Mouse (Mus musculus): ENCODE measurements at regions not wholly inside any gene's neighbourhood (a gene's known extent, or its start where the extent isn't known, plus 50 kb on each side); places are given as distances from the start of the nearest gene placed in this dataset.

GRCm38 (mm10) chr5:42364116-42364515, 296.4 kb downstream of the Gm16223 start:
- DNase-seq (ENCODE audit: extremely low spot score in 1 of 2, low spot score in 1 of 2): no peak

DNA sequence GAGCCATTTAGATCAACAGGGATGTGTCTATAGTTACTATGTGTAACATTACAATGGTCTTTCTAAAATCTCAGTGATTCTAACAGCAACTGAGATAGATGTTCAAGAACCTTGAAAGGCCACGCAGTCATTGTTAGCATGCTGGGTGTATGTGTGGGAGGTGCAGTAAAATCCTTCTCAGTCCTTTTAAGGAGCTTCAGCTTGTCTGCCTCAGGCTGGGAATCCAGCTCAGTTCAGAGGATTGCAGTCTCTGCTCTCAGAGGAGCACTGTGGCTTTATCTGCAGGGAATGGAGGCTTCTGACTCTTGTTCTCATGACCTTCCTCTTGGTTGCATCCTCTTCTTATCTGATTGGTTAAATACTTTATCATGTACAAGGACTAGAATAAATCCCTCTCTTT, 320.2 kb downstream of the Gm16223 start:
- DNase-seq (ENCODE audit: extremely low spot score in 1 of 2, low spot score in 1 of 2): no peak

- no peak for DNase-seq (ENCODE audit: extremely low spot score in 1 of 2, low spot score in 1 of 2)
These were observed 328.9 kb downstream of the Gm16223 start for GRCm38 (mm10) chr5:42396695-42397094.

GRCm38 (mm10) chr5:42409981-42410380, 342.2 kb downstream of the Gm16223 start:
- DNase-seq (ENCODE audit: extremely low spot score in 1 of 2, low spot score in 1 of 2): no peak

DNA sequence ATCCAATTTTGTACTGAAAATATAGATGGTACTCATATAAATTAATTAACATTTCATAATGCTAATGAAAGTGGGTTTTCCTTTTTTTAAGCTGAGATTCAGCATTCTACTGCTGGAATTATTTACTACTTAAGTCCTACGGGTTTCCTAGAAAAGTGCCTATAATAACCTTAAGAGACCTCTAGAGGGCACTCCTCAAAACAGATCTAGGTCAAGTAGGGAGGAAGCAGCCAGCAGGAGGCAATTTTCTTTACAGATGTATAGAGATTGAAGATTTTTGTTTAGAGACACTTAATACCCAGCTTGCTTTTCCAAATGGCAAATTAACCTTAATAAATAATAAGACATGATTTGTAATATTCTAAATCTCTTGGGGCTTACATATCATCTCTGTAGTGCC, 344.5 kb downstream of the Gm16223 start:
- no peak for DNase-seq (ENCODE audit: extremely low spot score in 1 of 2, low spot score in 1 of 2)

DNA sequence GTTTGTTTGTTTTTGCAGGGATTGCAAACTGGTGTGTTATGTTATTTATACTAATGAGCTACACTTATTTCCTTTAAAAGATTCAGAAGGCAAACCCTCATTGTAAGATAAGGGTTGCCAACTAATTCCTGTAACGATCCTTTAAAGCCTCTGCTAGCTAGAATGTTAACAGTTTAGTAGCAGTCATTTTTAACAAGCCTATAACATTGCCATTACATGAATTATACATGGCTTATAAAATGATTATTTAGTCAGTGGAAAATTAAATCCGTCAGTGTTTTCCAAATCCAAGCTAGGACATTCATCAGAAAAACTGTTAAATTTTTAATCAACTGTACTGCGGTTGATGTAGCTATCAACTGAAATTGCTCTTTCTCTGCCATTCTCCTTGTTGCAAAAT, 358.1 kb downstream of the Gm16223 start:
- DNase-seq (ENCODE audit: extremely low spot score in 1 of 2, low spot score in 1 of 2): no peak

DNA sequence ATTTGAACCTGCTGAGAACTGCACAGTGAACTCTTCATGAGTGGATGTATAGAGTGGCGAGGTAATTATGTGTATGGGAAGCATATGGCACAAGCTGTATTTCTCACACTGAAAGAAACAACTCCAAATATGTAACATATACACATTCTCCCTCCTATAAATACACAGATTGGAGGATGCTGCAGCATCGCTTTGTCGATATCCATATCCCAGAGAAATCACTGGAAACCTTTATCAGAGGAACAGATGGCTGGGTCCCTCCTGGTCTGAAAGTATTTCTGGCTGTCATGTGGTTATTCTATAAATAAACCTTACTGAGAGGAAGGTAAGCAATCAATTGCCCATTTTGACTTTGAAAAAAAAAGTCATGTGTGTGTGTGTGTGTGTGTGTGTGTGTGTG, 365.4 kb downstream of the Gm16223 start:
- no peak for DNase-seq (ENCODE audit: extremely low spot score in 1 of 2, low spot score in 1 of 2)

- DNase-seq (ENCODE audit: extremely low spot score in 1 of 2, low spot score in 1 of 2): no peak
These were observed 380.9 kb downstream of the Gm16223 start for GRCm38 (mm10) chr5:42448644-42449043.

DNA sequence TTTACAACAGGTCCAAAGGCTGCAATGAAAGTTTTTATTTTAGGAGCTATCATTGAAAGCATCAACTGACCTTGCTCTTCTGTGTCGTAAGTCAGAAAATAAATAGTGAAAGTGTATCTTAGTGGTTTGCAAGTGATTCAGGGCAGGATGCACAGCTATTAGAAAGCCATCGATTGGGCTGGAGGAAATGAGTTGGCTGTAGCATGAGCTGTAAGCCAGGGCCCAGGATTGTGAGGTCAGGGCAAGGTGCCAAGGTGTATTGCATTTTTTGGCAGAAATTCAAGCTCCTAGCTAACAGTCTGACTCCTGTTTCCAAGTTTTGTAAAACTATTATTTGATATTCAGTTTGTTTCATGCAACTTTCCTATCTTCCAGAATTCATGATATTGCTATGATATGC, 381.8 kb downstream of the Gm16223 start:
- no peak for DNase-seq (ENCODE audit: extremely low spot score in 1 of 2, low spot score in 1 of 2)

DNA sequence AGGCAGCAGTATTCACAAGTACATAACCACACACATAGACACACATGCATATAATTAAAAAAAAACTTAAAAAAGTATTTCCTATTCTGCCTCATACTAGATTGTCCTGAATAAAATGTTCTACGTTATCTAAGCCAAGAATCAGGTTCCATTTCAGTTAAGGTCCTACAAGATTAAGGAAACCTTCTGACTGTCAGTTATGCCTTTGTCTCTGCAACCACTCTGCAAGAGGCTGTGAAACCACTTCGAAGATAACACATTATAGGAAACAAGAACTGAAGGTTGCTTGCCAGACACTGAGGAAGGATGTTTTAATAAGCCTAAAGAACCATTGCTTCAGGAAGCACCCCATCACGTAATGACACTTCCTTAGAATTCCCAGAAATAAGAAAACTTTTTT, 385.9 kb downstream of the Gm16223 start:
- no peak for DNase-seq (ENCODE audit: extremely low spot score in 1 of 2, low spot score in 1 of 2)

DNA sequence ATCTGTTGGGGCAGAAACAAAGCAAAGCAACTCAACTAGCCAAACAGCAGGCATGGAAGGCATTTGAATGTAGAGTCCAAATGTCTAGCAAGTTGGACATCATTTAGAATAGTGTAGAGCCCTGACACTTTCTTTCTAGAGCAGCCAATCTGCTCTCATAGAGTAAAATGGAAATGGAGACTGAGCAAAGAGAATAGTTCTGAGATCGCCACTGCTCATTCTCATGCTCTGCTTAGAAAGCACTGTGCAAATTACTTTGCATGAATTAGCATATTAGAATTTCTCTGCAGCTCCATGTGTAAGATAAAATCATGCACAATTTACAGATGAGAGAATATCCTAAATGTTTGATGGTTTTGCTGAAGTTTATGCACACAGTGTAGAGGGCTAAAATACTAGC, 393.4 kb downstream of the Gm16223 start:
- no peak for DNase-seq (ENCODE audit: extremely low spot score in 1 of 2, low spot score in 1 of 2)

DNA sequence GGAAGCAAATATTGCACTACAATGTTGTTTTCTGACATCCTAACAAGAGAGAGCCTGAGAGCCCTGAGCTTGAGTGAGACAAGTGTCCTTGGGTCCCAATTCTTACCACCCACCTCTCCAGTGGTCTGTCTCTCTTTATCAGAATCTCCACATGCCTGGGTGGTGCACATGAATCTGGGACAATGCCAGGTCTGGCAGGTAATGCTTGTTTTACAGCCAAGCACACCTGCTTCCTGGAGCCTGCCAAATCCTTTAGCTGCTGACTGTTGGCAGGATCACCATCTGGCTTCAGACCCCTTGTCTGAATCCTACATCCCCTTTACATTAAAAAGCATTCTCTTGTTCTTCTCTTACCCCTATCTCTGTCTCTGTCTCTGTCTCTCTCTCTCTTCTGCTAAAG, 397.1 kb downstream of the Gm16223 start:
- no peak for DNase-seq (ENCODE audit: extremely low spot score in 1 of 2, low spot score in 1 of 2)

- no peak for DNase-seq (ENCODE audit: extremely low spot score in 1 of 2, low spot score in 1 of 2)
These were observed 405.7 kb downstream of the Gm16223 start for GRCm38 (mm10) chr5:42473493-42473892.

GRCm38 (mm10) chr5:42502124-42502801, 434.5 kb downstream of the Gm16223 start:
- no peak for DNase-seq (ENCODE audit: extremely low spot score in 1 of 2, low spot score in 1 of 2)

GRCm38 (mm10) chr5:42502802-42503136, 435.0 kb downstream of the Gm16223 start:
- no peak for DNase-seq (ENCODE audit: extremely low spot score in 1 of 2, low spot score in 1 of 2)

DNA sequence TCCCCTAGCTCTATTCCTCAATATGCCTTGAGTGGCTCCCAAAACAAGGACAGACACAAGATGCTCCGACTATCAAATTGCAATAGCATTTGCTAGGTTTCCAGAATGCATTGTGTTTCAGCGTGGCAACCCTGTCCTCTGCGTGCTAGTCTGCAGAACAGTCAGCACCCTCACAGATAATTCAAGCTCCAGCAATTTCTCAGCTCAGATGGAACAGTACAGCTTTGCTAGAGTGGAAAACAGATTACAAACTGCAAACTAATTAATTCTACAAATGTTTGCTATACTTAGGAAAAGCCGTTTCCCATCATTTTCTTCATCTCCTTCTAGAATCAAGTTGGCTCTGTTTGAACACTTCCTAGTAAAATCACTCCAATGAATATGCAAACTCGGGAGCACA, 441.4 kb downstream of the Gm16223 start:
- no peak for DNase-seq (ENCODE audit: extremely low spot score in 1 of 2, low spot score in 1 of 2)

DNA sequence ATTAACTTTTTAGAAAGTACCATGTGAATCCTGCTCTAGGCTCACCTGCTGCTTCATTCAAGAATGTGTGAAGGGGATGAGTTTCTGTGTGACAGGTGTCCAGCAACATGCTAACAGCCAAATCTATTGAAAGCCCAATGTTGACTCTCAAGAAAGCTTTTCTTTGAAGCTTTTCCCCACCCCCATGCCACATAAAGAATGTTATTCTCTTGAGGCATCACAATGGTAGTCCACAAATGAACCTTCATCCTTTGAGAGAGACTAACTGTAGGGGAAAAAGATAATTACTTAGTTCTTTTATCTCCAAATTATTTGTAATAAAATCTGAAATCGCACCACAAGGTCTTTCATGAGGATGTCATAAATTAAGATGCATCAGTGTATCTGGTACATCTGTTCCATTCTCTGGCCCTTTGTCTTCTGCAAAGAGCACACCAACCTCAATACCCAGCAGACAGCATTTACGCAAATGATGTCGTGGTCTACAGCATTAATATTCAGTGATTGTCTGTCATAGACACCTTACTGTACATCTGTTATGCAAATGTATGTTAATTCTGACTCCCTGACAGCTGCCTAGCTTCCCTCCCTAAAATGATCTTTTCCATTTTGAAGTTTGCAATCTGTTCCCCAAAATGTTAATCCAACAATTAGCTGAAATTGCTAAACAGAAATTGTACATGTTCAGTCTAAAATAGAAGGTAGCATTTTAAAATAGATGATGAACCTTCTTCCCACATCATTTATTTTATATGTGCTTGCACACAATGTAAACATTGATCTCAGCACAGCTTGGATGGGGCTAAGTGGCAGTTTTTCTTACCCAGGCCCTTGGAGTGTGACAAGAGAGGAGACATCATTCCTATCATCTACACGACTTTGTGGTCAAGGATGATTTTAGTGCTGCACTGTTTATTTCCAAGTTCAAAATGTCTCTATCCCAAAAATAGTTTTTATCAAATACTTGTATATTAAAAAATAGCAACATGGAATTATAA, 455.7 kb downstream of the Gm16223 start:
- no peak for DNase-seq (ENCODE audit: extremely low spot score in 1 of 2, low spot score in 1 of 2)

- no peak for DNase-seq (ENCODE audit: extremely low spot score in 1 of 2, low spot score in 1 of 2)
These were observed 457.7 kb downstream of the Gm16223 start for GRCm38 (mm10) chr5:42525431-42525830.

DNA sequence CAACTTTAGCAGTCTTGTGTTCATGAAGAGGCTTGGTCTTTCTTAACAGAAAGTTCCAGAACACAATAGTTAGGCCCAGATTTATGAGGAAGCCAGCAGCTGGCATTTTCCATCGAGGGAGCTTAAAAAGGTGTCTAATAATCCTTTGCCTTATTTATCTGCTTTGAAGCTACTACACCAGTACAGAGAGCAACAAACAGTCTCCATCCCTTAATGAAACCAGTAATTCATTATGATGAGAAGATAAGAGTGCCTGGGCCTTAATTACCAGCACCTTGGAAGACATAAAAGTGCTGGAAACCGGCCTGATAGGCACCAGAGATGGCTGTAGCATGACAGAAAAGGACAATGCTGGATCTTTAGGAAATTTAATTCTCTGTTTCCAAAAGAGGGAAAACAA, 492.8 kb downstream of the Gm16223 start:
- DNase-seq (ENCODE audit: extremely low spot score in 1 of 2, low spot score in 1 of 2): no peak

- no peak for DNase-seq (ENCODE audit: extremely low spot score in 1 of 2, low spot score in 1 of 2)
These were observed 495.6 kb downstream of the Gm16223 start for GRCm38 (mm10) chr5:42563406-42563805.

- peak in 1 of 2 experiments; percentile 2 for DNase-seq (ENCODE audit: extremely low spot score in 1 of 2, low spot score in 1 of 2)
These were observed 508.2 kb downstream of the Gm16223 start for GRCm38 (mm10) chr5:42575971-42576370.

Measured in layer of hippocampus, postnatal 25 days (tissue).